Mouse (Mus musculus) thymus, postnatal 36 days (tissue): ENCODE results near the gene Olfr1173.

Source experiments
- DNase-seq, 2 experiments: peaks; one replicate each; pipeline ENCODE4 v3.0.0; 2022; ENCODE audit warnings: mixed read lengths in 2 of 2

The Olfr1173 gene

DNA sequence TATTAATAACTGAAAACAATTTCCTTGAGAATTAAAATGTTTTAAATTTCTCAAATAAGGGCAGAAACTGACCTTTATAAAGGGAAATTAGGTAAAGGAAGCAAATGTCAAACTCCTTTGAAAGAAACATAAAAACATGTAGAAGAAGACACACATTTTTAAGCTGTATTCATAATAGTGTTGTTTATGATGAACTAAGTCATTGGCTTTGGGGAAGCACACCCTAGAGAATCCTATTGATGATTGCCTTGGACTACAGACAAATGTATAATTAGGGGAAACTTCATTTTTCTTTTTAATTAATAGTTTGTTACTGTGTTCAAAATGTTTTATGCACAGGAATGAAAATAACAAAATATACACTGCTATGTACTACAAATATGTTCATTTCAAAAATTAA, at the start of gene Olfr1173:
Gene Olfr1173, minus strand, starts transcription at position 101 of the 400 bp plus-strand sequence.
- DNase-seq: no peak

DNA sequence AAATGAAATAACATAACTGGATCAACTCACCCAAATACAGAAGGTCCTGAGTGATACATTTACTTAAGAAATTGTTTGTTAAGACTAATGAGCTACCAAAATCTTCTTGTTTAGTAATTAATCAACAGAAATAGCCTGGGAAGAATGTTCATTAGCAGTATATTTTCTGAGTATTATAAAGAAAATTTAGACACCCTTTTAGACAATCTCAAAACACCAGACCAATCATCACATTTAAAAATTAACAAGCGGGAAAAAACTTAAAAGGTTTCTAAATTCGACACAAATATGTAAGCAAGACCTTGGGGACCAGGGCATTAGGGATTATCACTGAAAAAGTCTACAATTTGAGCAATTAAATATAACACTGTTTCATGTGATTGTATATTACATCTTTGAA, 47.4 kb upstream of the Olfr1173 start, which contains the start of gene Olfr1175-ps:
Gene Olfr1175-ps, minus strand, starts transcription at position 101 of the 400 bp plus-strand sequence.
- no peak for DNase-seq

DNA sequence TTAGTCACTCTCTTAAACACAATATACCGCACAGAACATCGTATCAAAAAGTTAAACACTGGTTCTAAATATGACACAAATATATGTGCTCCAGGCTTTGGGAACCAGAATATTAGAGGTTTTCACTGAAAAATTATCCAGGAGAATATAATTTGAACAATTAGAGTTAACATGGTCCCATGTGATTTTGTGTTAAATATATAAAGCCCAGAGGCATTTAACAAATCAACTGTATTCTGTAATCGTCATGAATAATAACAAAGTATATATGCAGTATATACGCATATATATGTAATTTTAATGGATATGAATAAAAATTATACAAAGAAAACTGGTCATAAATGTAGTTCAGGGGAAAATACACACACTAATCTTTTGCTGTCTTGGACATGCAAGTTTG, 35.4 kb upstream of the Olfr1173 start, which contains the start of gene Olfr1174-ps:
Gene Olfr1174-ps, minus strand, starts transcription at position 101 of the 400 bp plus-strand sequence.
- no peak for DNase-seq

DNA sequence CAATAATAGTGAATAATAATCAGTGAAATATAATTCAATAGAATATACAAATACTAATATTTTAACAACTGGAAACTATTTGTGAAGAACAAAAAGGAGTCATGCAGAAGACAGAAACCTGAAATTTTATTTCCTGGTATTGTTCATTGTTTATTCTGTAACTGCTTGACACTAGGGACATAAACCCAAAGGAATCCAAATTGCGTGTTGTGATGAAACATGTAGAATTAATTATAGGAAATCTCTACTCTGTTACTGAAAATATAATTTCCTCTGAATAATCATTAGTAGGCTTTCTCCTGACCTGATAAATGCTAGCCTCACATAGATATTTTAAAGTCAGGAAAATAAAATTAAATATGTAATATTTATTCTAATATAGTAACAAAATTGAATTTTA, 51.4 kb downstream of the Olfr1173 start, which contains the start of gene Olfr1170:
Gene Olfr1170, minus strand, starts transcription at position 101 of the 400 bp plus-strand sequence.
- DNase-seq: no peak
